In the genomic region with DNA sequence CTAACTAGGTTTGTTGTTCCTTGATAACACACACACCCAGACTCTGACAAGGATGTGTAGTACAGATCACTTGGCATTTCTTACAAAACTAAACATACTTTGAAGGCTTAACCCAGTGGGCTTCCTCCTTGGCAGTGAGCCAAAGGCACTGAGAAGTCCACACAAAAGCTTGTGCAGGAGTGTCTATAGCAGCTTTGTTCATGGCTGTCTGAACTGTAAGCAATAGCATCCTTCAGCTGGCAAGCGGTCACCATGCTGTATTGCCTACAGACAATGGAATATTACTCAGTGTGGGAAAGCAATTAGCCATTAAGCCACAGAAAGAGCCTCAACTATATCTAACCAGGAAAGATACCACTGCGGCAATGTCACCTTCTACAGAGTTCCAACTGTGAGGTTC, we compare ENCODE assay signal across 12 mouse cellular contexts. TPM values are rescaled to one million over a fixed set of nuclear protein-coding genes. Genes with fewer than 3 reads are reported as not detected.
DNase-seq lines count a peak whose midpoint lies in the region; ATAC-seq lines count a peak whose summit lies in the region.
"Had no signal": no experiment of that assay in that cellular context is flagged by ENCODE, and none has a peak within 500 bp of the region (broad histone marks: within the 10 kb centered on the region; RNA-seq: fewer than 3 reads in every experiment).

No protein-coding gene starts in this region.

- H3K9me3 ChIP-seq in forebrain, embryonic 11.5 days (ENCODE audit: control insufficient read depth, low read length): no peaks in the 10 kb centered on the region
- H3K9me3 ChIP-seq in forebrain, embryonic 15.5 days: no peaks in the 10 kb centered on the region
- H3K9me3 ChIP-seq in midbrain, embryonic 12.5 days: no peaks in the 10 kb centered on the region
- no peaks in the 10 kb centered on the region for H3K9me3 ChIP-seq in midbrain, embryonic 11.5 days (ENCODE audit: control insufficient read depth, low read length)
- H3K9me3 ChIP-seq: kidney, embryonic 15.5 days had no signal

- no peaks in the 10 kb centered on the region for H3K27me3 ChIP-seq in forebrain, embryonic 11.5 days (ENCODE audit: control insufficient read depth, insufficient read depth, low read length)
- H3K27me3 ChIP-seq in forebrain, embryonic 15.5 days: no peaks in the 10 kb centered on the region
- no peaks in the 10 kb centered on the region for H3K27me3 ChIP-seq in midbrain, embryonic 12.5 days
- no peaks in the 10 kb centered on the region for H3K27me3 ChIP-seq in midbrain, embryonic 11.5 days (ENCODE audit: control insufficient read depth, insufficient read depth, low read length)
- H3K27me3 ChIP-seq: kidney, embryonic 15.5 days had no signal

- H3K4me2 ChIP-seq in forebrain, embryonic 11.5 days (ENCODE audit: low read depth, low read length, severe bottlenecking): no peak overlapping the region
- H3K4me2 ChIP-seq in forebrain, embryonic 15.5 days (replicated peaks): no peak overlapping the region
- no peak overlapping the region for H3K4me2 ChIP-seq in midbrain, embryonic 12.5 days (replicated peaks)
- H3K4me2 ChIP-seq in midbrain, embryonic 11.5 days: no peak overlapping the region
- H3K4me2 ChIP-seq: kidney, embryonic 15.5 days had no signal

- WGBS in forebrain, embryonic 11.5 days: 72% methylated on average over 2 of the region's 2 CpGs
- 27% methylated on average over 2 of the region's 2 CpGs for whole genome bisulfite sequencing in forebrain, embryonic 15.5 days
- WGBS in midbrain, embryonic 12.5 days: 57% methylated on average over 2 of the region's 2 CpGs
- WGBS in midbrain, embryonic 11.5 days: 83% methylated on average over 2 of the region's 2 CpGs

- no peaks in the 10 kb centered on the region for H3K4me1 ChIP-seq in forebrain, embryonic 11.5 days (replicated peaks; ENCODE audit: control insufficient read depth, insufficient read depth, low read length)
- no peaks in the 10 kb centered on the region for H3K4me1 ChIP-seq in forebrain, embryonic 15.5 days
- no peaks in the 10 kb centered on the region for H3K4me1 ChIP-seq in midbrain, embryonic 12.5 days
- H3K4me1 ChIP-seq in midbrain, embryonic 11.5 days (ENCODE audit: control insufficient read depth, insufficient read depth, low read length): no peaks in the 10 kb centered on the region
- peaks cover 13% of the 10 kb centered on the region for H3K4me1 ChIP-seq in brown adipose tissue, adult 24 weeks (ENCODE audit: control insufficient read depth, insufficient read depth, insufficient read length, low read length)
- H3K4me1 ChIP-seq: kidney, embryonic 15.5 days had no signal

- peak; percentile 65 for DNase-seq in forebrain, embryonic 11.5 days (ENCODE audit: low spot score)
- no peak for DNase-seq in midbrain, embryonic 11.5 days (ENCODE audit: low spot score, missing footprints)
- DNase-seq in lung, postnatal 25 days (ENCODE audit: low spot score): peak; percentile 33
- no peak for DNase-seq in cerebellum, adult 11-12 months
- no peak for DNase-seq in ovary, postnatal 36 days (ENCODE audit: low spot score)
- DNase-seq: adrenal gland, postnatal 14 days; cerebellum, postnatal 14 days; gastrocnemius, postnatal 25 days had no signal

- no peaks in the 10 kb centered on the region for H3K36me3 ChIP-seq in forebrain, embryonic 11.5 days (ENCODE audit: control insufficient read depth, insufficient read depth, low read length)
- H3K36me3 ChIP-seq in forebrain, embryonic 15.5 days: no peaks in the 10 kb centered on the region
- H3K36me3 ChIP-seq in midbrain, embryonic 12.5 days: no peaks in the 10 kb centered on the region
- H3K36me3 ChIP-seq in midbrain, embryonic 11.5 days (ENCODE audit: control insufficient read depth, insufficient read depth, low read length): no peaks in the 10 kb centered on the region
- H3K36me3 ChIP-seq: kidney, embryonic 15.5 days had no signal

- H3K4me3 ChIP-seq in forebrain, embryonic 11.5 days (ENCODE audit: low read depth, low read length): no peak overlapping the region
- no peak overlapping the region for H3K4me3 ChIP-seq in forebrain, embryonic 15.5 days
- H3K4me3 ChIP-seq in midbrain, embryonic 12.5 days: no peak overlapping the region
- H3K4me3 ChIP-seq in midbrain, embryonic 11.5 days (ENCODE audit: low read depth, low read length): no peak overlapping the region
- H3K4me3 ChIP-seq in brown adipose tissue, adult 24 weeks (ENCODE audit: insufficient read depth, low read depth, low read length): no peak overlapping the region
- H3K4me3 ChIP-seq: kidney, embryonic 15.5 days had no signal

- H3K9ac ChIP-seq in forebrain, embryonic 11.5 days (ENCODE audit: low read length): no peak overlapping the region
- no peak overlapping the region for H3K9ac ChIP-seq in forebrain, embryonic 15.5 days (replicated peaks)
- H3K9ac ChIP-seq in midbrain, embryonic 12.5 days (replicated peaks): no peak overlapping the region
- no peak overlapping the region for H3K9ac ChIP-seq in midbrain, embryonic 11.5 days (ENCODE audit: low read length)
- H3K9ac ChIP-seq: kidney, embryonic 15.5 days had no signal

- no peak overlapping the region for H3K27ac ChIP-seq in forebrain, embryonic 11.5 days (ENCODE audit: low read depth, low read length)
- no peak overlapping the region for H3K27ac ChIP-seq in forebrain, embryonic 15.5 days (replicated peaks)
- H3K27ac ChIP-seq in midbrain, embryonic 12.5 days (replicated peaks): peak overlapping the region; percentile 40
- H3K27ac ChIP-seq in midbrain, embryonic 11.5 days (ENCODE audit: low read depth, low read length): no peak overlapping the region
- peak overlapping the region; percentile 33 for H3K27ac ChIP-seq in brown adipose tissue, adult 24 weeks (replicated peaks; ENCODE audit: low read depth, low read length)
- H3K27ac ChIP-seq: kidney, embryonic 15.5 days had no signal

- no peak for ATAC-seq in forebrain, embryonic 11.5 days (replicated peaks; ENCODE audit: low FRiP score)
- no peak for ATAC-seq in forebrain, embryonic 15.5 days (replicated peaks)
- no peak for ATAC-seq in midbrain, embryonic 12.5 days (ENCODE audit: low FRiP score, low read depth)
- no peak for ATAC-seq in midbrain, embryonic 11.5 days (ENCODE audit: low FRiP score)

RNA-seq across cellular contexts. Expression of a gene that starts 23.3 kb away (rescaled TPM):
- polyA plus RNA-seq in forebrain, embryonic 11.5 days (2014; fragmentation: Nextera tagmentation; extraction: Ambion mirVana): 16.1 and 18.1 TPM in 2 replicates
- 6.5 and 8.1 TPM in 2 replicates for polyA plus RNA-seq in forebrain, embryonic 15.5 days (2015; fragmentation: Nextera tagmentation; extraction: Ambion mirVana)
- 14.7 and 17.1 TPM in 2 replicates for polyA plus RNA-seq in midbrain, embryonic 12.5 days (2016; fragmentation: Nextera tagmentation; extraction: Ambion mirVana)
- 23.7 and 24.5 TPM in 2 replicates for polyA plus RNA-seq in midbrain, embryonic 11.5 days (2014; fragmentation: Nextera tagmentation; extraction: Ambion mirVana)
- polyA plus RNA-seq in brown adipose tissue, adult 24 weeks (2012; ENCODE audit: insufficient read depth, insufficient read length, missing spikeins): 7.5 and 20.7 TPM in 2 replicates

RNA-seq across cellular contexts. Expression of a gene that starts 42.5 kb away (rescaled TPM):
- 35.0 and 35.2 TPM in 2 replicates for polyA plus RNA-seq in forebrain, embryonic 11.5 days (2014; fragmentation: Nextera tagmentation; extraction: Ambion mirVana)
- polyA plus RNA-seq in forebrain, embryonic 15.5 days (2015; fragmentation: Nextera tagmentation; extraction: Ambion mirVana): 10.1 and 11.2 TPM in 2 replicates
- 17.8 and 21.0 TPM in 2 replicates for polyA plus RNA-seq in midbrain, embryonic 12.5 days (2016; fragmentation: Nextera tagmentation; extraction: Ambion mirVana)
- 26.6 and 27.5 TPM in 2 replicates for polyA plus RNA-seq in midbrain, embryonic 11.5 days (2014; fragmentation: Nextera tagmentation; extraction: Ambion mirVana)
- polyA plus RNA-seq in brown adipose tissue, adult 24 weeks (2012; ENCODE audit: insufficient read depth, insufficient read length, missing spikeins): 28.5 and 28.8 TPM in 2 replicates

Comparison
In these comparisons a context has a peak if more than half of its experiments do, and no peak if none do; other contexts are left out.
1. H3K27ac ChIP-seq: peak in midbrain, embryonic 12.5 days (single experiment) and brown adipose tissue, adult 24 weeks (single experiment); none in forebrain, embryonic 11.5 days (single experiment), forebrain, embryonic 15.5 days (single experiment) and midbrain, embryonic 11.5 days (single experiment).
2. DNase-seq: peak in forebrain, embryonic 11.5 days (single experiment) and lung, postnatal 25 days (single experiment); none in midbrain, embryonic 11.5 days (single experiment), cerebellum, adult 11-12 months (single experiment) and ovary, postnatal 36 days (single experiment).